Mouse (Mus musculus): Measurements from ENCODE around the gene Tmem242. TPM values are rescaled to one million over a fixed set of nuclear protein-coding genes. Genes with fewer than 3 reads are reported as not detected.
A peak's percentile ranks its signal among the peaks of the same experiment; 100 is the strongest.

The Tmem242 gene
- polyA plus RNA-seq, 1 experiment from 2014 or later: 139 TPM

DNA sequence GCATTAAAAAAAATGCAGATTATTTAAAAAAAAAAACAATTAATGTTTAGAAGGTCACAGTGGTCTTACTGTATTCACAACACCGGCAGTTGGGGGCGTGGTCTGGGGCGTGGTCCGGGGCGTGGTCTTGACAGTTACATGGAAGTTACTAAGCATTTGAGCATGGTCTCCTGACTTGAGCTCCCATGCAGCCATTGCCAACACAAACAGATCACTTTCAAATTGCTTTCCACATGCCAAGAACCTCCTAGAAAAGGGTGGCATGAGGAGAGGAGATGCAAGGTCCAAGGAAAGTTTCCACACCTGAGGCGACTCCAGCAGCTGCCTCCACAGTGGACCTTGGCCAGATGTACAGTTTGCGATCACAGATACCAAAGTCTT, 62.1 kb downstream of the Tmem242 start:
- WGBS (ENCODE audit: insufficient replicate concordance): 28% methylated on average over 7 of the region's 7 CpGs

DNA sequence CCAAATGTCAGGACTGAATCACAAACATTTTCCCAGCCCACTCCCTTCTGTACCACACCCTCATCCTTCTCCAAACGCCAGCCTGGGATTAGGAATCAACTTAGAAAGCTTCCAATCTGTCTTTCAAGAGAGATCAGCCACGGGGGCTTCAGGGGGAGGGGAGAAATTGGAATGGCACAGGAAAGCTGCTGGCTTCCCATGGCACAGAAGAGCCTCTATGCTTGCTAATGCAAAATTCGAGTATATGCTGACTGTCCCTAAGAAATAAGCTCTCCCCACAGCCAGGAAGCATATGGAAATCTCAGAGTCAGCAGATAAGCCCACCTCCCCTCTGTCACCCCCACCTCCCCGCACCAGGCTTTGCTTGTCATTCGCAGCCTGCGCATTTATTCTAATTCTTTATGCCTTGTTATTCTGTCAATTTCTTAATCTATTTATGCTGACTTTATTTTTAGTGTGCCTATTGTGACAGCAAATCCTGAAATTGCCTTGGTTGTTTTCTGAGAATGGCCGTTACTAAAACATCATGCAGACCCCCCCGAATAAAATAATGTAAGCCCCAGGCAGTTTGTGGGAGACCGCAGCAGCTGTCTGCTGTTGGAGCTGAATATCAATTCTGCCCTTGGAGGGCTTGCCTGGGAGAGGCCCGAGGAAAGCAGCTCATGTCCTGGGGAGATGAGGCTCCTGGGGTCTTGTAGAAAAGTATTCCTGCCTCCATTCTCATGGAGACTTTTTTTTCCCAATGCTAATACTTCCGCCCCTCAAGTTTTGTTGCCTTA, 62.7 kb downstream of the Tmem242 start:
- Histone ChIP-seq H3K36me3 (ENCODE audit: control insufficient read depth, insufficient read depth, low read length) (no peaks in the 10 kb centered on the region), H3K9me3 (replicated peaks; ENCODE audit: control insufficient read depth, low read length) (no peaks in the 10 kb centered on the region), H3K4me1 (ENCODE audit: control insufficient read depth, insufficient read depth, low read length) (0 out of 2 replicates have a peak, but pooled peaks cover 2% of the 10 kb centered on the region), H3K9ac (ENCODE audit: low read depth, low read length) (no peak overlapping the region), H3K27ac (ENCODE audit: low read depth, low read length) (no peak overlapping the region), H3K4me2 (no peak overlapping the region), H3K4me3 (ENCODE audit: low read depth, low read length) (no peak overlapping the region), H3K27me3 (ENCODE audit: control insufficient read depth, insufficient read depth, low read length) (0 out of 2 replicates have a peak, but pooled peaks cover 2% of the 10 kb centered on the region)
- ATAC-seq (replicated peaks; ENCODE audit: insufficient number of reproducible peaks, low FRiP score, low TSS enrichment): no peak
- 35% methylated on average over 11 of the region's 11 CpGs for WGBS (ENCODE audit: insufficient replicate concordance)

More for the DNA sequence above, 62.1 kb downstream of the Tmem242 start:
- ATAC-seq (replicated peaks; ENCODE audit: insufficient number of reproducible peaks, low FRiP score, low TSS enrichment): no peak
- Histone ChIP-seq H3K4me2 (no peak overlapping the region), H3K27ac (ENCODE audit: low read depth, low read length) (no peak overlapping the region), H3K36me3 (ENCODE audit: control insufficient read depth, insufficient read depth, low read length) (no peaks in the 10 kb centered on the region), H3K4me3 (ENCODE audit: low read depth, low read length) (no peak overlapping the region), H3K9me3 (replicated peaks; ENCODE audit: control insufficient read depth, low read length) (no peaks in the 10 kb centered on the region), H3K4me1 (ENCODE audit: control insufficient read depth, insufficient read depth, low read length) (0 out of 2 replicates have a peak, but pooled peaks cover 2% of the 10 kb centered on the region), H3K9ac (ENCODE audit: low read depth, low read length) (no peak overlapping the region), H3K27me3 (ENCODE audit: control insufficient read depth, insufficient read depth, low read length) (0 out of 2 replicates have a peak, but pooled peaks cover 2% of the 10 kb centered on the region)

DNA sequence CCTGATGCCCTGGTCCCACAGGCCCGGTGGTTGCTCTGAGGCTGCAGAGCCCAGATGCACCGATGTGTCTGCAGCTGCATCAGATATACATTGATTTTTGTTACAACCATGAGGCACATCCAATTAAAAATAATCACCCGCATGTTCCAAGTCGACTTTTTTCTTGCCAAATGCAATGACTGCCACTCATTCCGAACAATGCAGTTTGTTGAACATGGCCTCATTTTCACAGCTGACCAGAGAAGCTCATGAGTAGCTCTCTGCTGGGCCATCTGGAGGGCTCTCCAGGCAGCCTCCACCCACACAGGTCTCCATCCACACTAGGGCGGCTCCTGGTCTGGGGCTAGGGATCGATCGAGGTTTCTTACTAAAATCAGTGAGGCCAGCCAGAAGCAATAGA, 67.1 kb downstream of the Tmem242 start:
- Histone ChIP-seq H3K4me3 (ENCODE audit: low read depth, low read length) (no peak overlapping the region), H3K36me3 (ENCODE audit: control insufficient read depth, insufficient read depth, low read length) (no peaks in the 10 kb centered on the region), H3K27me3 (ENCODE audit: control insufficient read depth, insufficient read depth, low read length) (0 out of 2 replicates have a peak, but pooled peaks cover 2% of the 10 kb centered on the region), H3K4me2 (no peak overlapping the region), H3K9ac (ENCODE audit: low read depth, low read length) (no peak overlapping the region), H3K27ac (ENCODE audit: low read depth, low read length) (no peak overlapping the region), H3K4me1 (ENCODE audit: control insufficient read depth, insufficient read depth, low read length) (peaks cover 6% of the 10 kb centered on the region), H3K9me3 (replicated peaks; ENCODE audit: control insufficient read depth, low read length) (0 out of 2 replicates have a peak, but pooled peaks cover 2% of the 10 kb centered on the region)
- 80% methylated on average over 8 of the region's 8 CpGs for WGBS (ENCODE audit: insufficient replicate concordance)
- no peak for ATAC-seq (replicated peaks; ENCODE audit: insufficient number of reproducible peaks, low FRiP score, low TSS enrichment)

DNA sequence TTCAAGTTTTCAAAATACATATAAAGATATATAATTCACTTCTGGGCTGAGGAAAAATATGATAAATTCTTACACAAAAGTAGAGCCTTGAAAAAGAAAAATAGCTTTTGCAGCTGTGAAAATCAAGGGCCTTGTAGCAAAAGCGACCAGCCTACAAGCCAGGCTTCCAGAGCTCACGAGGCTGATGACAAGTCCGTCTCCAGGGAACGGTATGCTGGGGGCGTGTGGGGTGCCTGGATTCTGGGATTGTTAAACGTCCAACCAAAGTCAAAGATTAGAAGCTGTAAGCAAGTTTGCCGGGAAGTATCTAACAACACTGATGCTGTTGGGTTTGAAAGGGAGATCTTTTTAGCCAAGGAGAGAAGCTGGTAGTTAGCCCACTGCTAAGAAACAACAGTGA, 68.5 kb downstream of the Tmem242 start:
- Histone ChIP-seq H3K27me3 (ENCODE audit: control insufficient read depth, insufficient read depth, low read length) (0 out of 2 replicates have a peak, but pooled peaks cover 2% of the 10 kb centered on the region), H3K36me3 (ENCODE audit: control insufficient read depth, insufficient read depth, low read length) (no peaks in the 10 kb centered on the region), H3K4me2 (no peak overlapping the region), H3K4me3 (ENCODE audit: low read depth, low read length) (no peak overlapping the region), H3K4me1 (ENCODE audit: control insufficient read depth, insufficient read depth, low read length) (peaks cover 4% of the 10 kb centered on the region), H3K9ac (ENCODE audit: low read depth, low read length) (no peak overlapping the region), H3K9me3 (replicated peaks; ENCODE audit: control insufficient read depth, low read length) (0 out of 2 replicates have a peak, but pooled peaks cover 2% of the 10 kb centered on the region), H3K27ac (ENCODE audit: low read depth, low read length) (peak overlapping the region; percentile 43; the same call in 1 of the 2 replicates)
- no peak for ATAC-seq (replicated peaks; ENCODE audit: insufficient number of reproducible peaks, low FRiP score, low TSS enrichment)
- WGBS (ENCODE audit: insufficient replicate concordance): 33% methylated on average over 7 of the region's 7 CpGs

DNA sequence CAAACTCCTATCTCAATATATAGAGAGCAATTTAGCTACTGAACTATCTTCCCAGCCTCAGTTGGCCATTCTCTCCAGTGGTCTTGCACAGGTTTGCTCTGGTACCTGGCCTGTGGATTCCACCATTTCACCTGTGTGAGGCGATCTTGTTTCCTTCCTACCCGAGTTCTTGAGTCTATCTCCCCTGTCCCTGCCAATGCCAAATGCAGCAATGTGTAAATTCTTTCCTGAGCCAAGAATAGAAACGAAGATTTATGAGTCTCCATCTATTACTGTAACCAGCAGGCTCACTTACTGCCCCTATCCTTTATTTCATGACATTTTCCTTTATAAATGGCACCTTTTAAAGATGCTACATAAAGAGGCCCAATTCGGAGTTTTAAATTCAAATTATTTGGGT, 69.0 kb downstream of the Tmem242 start:
- Histone ChIP-seq H3K36me3 (ENCODE audit: control insufficient read depth, insufficient read depth, low read length) (no peaks in the 10 kb centered on the region), H3K27me3 (ENCODE audit: control insufficient read depth, insufficient read depth, low read length) (0 out of 2 replicates have a peak, but pooled peaks cover 2% of the 10 kb centered on the region), H3K4me1 (ENCODE audit: control insufficient read depth, insufficient read depth, low read length) (peaks cover 4% of the 10 kb centered on the region), H3K9me3 (replicated peaks; ENCODE audit: control insufficient read depth, low read length) (0 out of 2 replicates have a peak, but pooled peaks cover 2% of the 10 kb centered on the region), H3K4me3 (ENCODE audit: low read depth, low read length) (no peak overlapping the region), H3K9ac (ENCODE audit: low read depth, low read length) (no peak overlapping the region), H3K4me2 (no peak overlapping the region), H3K27ac (ENCODE audit: low read depth, low read length) (no peak overlapping the region)
- WGBS (ENCODE audit: insufficient replicate concordance): 50% methylated on average over 4 of the region's 4 CpGs
- ATAC-seq (replicated peaks; ENCODE audit: insufficient number of reproducible peaks, low FRiP score, low TSS enrichment): no peak

DNA sequence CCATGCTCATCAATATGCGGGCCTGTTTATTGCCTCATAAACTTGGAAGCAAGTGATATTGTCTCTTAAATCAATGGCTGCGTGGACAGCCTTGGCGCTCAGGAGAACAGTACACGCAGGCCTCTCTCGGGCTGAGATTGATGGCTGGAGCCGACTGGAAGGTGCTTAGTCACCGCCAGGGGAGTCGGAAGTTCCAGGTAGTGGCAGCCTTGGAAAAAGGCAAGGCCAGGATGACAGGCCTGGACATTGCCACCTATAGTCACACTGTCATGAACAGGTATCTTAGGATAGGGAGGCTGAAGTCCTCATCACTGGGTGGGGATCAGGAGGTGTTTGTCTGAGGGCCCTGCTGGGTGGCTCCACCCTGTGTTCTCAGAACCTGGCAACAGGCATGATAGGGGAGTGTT, 74.1 kb downstream of the Tmem242 start:
- no peaks in the 10 kb centered on the region for H3K36me3 ChIP-seq (ENCODE audit: control insufficient read depth, insufficient read depth, low read length)
- no peaks in the 10 kb centered on the region for H3K27me3 ChIP-seq (ENCODE audit: control insufficient read depth, insufficient read depth, low read length)
- H3K4me3 ChIP-seq (ENCODE audit: low read depth, low read length): no peak overlapping the region
- H3K4me1 ChIP-seq (ENCODE audit: control insufficient read depth, insufficient read depth, low read length): no peaks in the 10 kb centered on the region; the same call in 1 of the 2 replicates
- H3K9me3 ChIP-seq (replicated peaks; ENCODE audit: control insufficient read depth, low read length): 0 out of 2 replicates have a peak, but pooled peaks cover 2% of the 10 kb centered on the region
- 55% methylated on average over 8 of the region's 8 CpGs for WGBS (ENCODE audit: insufficient replicate concordance)
- no peak overlapping the region for H3K27ac ChIP-seq (ENCODE audit: low read depth, low read length)
- H3K9ac ChIP-seq (ENCODE audit: low read depth, low read length): no peak overlapping the region
- no peak overlapping the region for H3K4me2 ChIP-seq
- no peak for ATAC-seq (replicated peaks; ENCODE audit: insufficient number of reproducible peaks, low FRiP score, low TSS enrichment)

Small RNAs within 50 kb of the gene (microRNA-seq; reads per million reads assigned to microRNA genes)
- not detected for gene Gm22475 (ENCODE audit: borderline number of aligned reads)

Other genes starting within 250 kb of the Tmem242 start
- not detected in 2 replicates for gene Ldhal6b, start 21.5 kb downstream of the Tmem242 start, polyA plus RNA-seq (2014; fragmentation: Nextera tagmentation; extraction: Ambion mirVana)
- 1.6 and 1.8 TPM in 2 replicates for gene Zdhhc14, start 52.3 kb upstream of the Tmem242 start, polyA plus RNA-seq (2014; fragmentation: Nextera tagmentation; extraction: Ambion mirVana)

Measured in heart, embryonic 11.5 days (tissue).